Mouse (Mus musculus) embryo, embryonic 11.5 days (tissue): ENCODE measurements around the gene Grid1.

Experiments used
- DNase-seq: peaks from one replicate; pipeline ENCODE4 v3.0.0-alpha.2; 2012; ENCODE audit warnings: low read depth, low spot score

Grid1 gene

DNA sequence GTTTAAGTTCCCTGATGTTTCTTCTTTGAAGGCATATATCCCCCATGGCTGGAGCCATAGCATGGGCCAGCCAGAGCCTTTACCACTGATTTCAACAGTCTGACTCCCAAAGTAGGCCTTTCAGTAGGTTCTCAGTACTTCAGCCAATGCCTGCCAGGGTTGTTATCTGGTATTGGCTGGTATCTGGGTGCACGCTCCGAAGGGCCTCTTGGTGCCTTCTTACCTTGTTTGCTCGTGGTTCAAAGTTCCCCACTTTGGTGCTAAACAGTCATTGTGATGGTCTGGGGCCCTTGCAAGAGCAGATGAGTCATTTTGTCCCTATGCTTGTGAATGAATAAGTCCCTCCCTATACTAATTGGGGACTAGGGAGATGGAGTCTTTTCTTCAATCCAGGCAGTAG lies 377.5 kb downstream of the Grid1 start:
- no peak for DNase-seq

GRCm38 (mm10) chr14:35198447-35198846 lies 378.5 kb downstream of the Grid1 start:
- no peak for DNase-seq

GRCm38 (mm10) chr14:35198899-35199298 lies 379.0 kb downstream of the Grid1 start:
- DNase-seq, result no peak

GRCm38 (mm10) chr14:35209444-35209843 lies 389.5 kb downstream of the Grid1 start:
- DNase-seq, result no peak

GRCm38 (mm10) chr14:35219021-35219420 lies 399.1 kb downstream of the Grid1 start:
- DNase-seq, result no peak

DNA sequence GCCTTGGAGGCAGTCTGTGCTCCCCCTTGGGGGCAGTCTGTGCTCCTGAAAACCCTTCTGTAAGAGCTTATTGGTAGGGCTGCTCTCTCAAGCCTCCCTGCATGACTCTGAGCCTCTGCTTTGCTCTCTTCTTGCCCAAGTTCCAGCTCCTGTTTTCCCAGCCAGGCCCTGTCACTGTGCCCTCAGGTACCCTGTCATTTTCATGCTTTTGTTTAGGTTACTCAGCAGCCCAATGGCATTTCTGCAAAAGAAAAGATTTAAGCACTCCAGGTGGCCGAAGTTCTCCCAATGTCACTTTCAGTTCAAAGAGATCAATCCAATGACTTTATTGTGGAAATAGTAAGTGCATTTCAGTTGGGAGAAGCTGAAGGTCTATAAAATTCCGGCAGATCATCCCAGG lies 402.3 kb downstream of the Grid1 start:
- DNase-seq, result no peak

DNA sequence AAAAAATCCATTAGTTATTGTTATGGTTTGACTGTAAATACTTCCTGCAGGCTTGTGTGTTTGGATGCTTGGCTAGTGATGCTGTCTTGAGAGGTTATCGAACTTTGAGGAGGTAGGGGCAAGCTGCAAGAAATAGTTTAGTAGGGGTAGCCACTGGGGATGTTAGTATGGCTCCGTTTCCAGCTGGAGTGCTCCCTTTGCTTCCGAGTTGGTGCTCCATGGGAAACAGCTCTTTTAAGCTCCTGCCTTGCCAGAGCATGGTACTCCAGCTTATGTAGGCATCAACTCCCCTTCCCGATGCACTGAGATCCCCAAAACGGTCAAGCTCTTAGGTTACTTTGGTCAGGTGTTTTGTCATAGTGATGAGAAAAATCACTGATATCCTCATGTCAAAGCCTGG lies 407.7 kb downstream of the Grid1 start:
- no peak for DNase-seq

DNA sequence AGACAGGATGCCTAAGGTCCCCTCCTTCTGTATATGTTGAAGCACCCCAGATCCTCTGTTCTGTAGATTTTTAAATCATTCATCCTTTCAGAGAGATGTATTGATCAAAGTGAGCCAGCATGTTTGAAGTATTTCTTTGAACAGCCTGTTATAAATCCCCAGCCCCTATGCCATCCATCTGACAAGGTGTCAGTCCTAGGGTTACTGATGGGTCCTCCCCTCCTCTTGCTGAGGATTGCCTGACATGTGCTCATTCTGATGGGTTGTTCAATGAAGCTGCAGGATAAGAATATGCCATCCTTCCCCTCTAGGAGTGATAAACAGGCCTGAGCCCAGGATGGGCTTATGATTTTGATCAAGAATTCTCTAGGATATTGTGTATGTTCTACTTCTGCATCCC lies 411.5 kb downstream of the Grid1 start:
- DNase-seq, result no peak

DNA sequence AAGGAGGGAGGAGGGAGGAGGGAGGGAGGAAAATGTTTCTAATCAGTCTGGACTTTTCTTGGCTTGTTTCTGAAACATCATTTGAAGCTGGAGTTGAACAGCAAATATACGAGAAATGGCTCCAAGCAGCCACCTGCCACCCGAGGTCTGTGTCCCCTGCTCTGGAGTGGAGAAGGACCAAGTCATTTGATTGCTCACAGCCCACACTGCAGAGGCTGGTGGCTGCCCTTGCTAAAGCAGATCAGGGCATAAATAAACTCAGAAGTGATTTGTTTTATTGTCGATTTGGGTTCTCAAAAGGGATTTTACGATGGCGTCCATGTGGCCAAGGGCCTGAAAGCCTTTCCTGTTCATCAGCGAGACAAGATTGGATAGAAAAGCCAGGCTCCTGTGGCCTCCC lies 423.0 kb downstream of the Grid1 start:
- DNase-seq, result no peak

DNA sequence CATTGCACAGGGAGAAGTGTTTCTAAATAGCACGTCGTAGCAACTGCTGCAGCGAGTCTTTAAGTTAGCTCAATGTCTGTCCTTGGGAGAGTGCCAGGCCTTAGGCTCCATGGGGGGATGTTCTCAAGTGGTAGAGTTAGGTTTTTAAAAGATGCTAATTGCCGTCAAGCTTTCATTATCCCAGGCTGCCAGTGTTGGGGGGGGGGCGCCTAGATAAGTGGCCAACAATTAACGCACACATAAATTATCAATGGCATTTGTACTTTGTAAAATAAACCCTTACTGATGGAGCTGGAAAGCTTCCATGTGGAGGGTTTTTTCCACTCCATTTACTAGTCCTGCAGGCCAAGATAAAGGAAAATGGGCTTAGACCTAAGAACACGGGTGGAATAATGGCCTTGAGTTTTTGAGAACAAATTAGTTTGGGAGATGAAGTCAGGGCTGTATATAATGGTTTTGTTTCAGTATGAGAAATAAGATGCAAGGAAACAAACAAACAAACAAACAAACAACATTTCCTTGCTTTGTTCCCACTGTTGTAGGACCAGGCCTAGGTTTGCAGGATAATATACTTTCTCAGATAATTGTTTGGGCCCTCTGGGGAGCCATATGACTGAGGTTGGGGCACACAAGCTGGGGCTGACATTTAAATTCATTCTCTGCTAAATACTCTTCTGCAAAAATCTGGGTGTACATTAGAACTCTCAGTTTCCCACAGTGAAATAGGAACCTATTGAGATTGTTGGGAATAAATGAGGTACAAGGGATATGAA lies 425.1 kb downstream of the Grid1 start:
- no peak for DNase-seq

DNA sequence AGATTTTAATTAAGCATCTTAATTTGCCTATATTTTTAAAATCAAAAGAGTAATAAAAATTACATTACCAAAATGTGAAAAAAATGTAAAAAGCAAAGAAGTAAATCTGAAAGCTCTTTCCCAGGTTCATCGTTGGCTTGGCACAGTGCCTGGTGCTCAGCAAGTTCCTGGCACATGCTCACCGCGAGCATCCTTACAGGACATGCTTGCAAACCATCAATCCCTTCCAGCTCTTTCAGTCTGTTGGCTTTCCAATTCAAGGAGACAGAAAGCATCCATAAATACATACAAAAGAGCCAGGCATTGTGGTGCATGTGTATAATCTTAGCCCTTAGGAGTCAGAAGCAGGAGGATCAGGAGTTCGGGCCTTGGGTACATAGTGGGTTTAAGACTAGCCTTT lies 430.5 kb downstream of the Grid1 start:
- no peak for DNase-seq

DNA sequence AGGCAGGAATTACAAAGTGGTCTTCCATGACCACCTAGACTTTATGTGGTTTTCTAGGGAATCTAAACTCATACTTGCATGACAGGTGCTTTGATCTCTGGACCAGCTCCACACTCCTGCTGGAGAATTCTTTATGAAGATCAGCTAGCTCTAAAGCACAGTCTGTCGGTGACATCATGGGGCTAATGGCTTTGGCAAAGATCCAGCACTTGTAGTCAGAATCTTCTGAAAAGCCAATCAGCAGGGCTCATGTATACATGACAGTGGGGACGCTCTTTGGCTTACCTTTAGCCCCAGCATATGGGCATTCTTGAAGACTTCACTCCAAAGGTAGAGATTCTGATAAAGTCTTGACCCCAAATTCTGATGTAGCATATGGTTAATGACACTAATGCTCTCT lies 434.6 kb downstream of the Grid1 start:
- no peak for DNase-seq

GRCm38 (mm10) chr14:35270260-35270659 lies 450.4 kb downstream of the Grid1 start:
- no peak for DNase-seq

DNA sequence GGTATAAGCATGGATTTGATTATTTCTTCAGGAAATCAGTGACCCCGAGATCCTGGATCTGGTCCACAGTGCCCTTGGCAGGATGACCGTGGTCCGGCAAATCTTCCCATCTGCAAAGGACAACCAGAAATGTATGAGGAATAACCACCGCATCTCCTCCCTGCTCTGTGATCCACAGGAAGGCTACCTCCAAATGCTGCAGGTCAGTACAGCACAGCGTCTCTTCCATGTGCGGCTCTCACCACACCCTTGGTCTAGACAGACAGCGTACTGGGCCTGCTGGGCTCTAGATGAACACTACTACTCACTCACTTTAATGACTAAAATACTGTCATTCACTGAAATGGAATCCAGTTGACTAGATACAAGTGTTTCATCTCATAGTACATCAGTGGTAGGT lies 489.3 kb downstream of the Grid1 start:
- DNase-seq, result no peak

DNA sequence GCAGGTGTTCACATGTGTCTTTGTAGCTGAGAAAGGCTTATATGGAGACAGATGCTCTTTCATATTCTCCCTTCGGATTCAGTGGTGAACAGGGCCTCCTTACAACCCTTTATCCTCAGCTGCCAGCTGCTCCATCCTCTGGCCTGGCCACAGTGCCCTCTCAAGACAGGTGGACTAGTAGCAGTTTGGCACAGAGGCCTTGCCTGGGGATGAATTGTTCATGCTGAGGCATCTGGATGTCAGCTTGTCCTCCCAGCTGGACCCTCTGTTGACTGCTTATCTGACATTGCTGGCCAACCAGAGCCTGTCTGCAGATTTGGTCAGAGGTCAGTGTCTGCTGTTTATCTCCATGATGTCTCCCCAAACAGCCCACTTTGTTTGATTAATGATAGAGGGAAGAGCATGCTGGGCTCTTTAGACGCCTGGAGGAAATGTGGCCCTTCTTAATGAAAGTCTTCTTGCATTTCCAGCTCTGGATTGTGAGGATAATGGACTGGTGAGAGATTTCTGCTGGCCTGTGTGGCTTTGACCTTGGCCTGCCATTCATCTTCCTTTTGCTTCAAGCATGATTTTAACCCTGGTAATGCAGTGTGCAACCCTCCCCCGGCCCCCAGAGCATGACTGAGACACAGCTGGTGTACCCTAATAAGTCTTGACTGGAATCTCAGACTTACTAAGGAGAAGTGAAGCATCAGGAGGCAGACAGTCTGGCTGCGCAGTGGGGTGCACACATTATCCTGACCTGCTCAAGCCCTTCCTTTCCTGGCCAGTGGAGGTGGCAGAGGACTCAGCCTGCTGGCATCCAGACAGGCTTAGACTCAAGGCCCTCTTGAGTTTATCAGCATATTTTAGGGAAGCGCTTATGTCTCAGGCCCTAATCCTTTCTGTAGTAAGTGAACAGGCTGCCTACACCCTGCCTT lies 493.7 kb downstream of the Grid1 start:
- peak; percentile 11 for DNase-seq

GRCm38 (mm10) chr14:35326306-35326705 lies 506.4 kb downstream of the Grid1 start:
- DNase-seq, result peak; percentile 11

DNA sequence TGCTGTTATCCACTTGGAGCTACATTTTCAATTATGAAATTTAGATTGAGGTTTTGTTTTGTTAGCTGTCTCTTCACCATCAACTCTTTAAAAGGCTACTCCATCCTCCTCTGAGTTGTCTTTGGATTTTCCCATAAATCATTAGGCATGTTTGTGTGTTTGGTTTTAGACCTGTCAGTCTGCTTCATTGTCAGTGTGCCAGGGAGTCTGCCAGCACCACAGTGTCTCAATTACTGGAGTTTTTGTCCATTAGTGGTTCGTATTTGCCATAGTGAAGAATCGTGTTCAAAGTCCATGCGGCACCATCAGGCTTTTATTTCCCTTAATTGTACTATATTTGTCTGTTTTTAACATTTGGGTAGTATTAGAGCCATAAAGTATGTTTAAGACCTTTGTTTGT lies 516.7 kb downstream of the Grid1 start:
- DNase-seq, result no peak

DNA sequence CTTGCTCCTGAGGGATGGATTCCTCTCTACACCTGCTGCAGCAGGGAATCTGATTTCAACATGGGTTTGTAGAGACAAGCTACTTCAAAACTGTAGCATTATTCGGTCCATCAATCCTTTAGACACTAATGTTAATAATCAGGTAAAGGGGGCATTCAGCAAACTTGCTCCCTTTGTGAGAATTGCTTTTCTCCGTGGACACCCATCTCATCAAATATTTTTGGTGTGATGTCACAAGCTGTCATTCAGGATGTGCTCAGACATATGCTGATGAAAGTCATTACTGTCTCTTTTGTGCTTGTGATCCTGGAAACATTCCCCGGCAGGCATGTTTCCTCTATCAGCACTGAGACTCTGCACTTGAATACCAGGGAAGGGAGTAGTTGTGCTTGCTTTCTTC lies 536.1 kb downstream of the Grid1 start:
- DNase-seq, result no peak

- DNase-seq, result no peak
Measured at GRCm38 (mm10) chr14:35356480-35357085, 536.7 kb downstream of the Grid1 start.

DNA sequence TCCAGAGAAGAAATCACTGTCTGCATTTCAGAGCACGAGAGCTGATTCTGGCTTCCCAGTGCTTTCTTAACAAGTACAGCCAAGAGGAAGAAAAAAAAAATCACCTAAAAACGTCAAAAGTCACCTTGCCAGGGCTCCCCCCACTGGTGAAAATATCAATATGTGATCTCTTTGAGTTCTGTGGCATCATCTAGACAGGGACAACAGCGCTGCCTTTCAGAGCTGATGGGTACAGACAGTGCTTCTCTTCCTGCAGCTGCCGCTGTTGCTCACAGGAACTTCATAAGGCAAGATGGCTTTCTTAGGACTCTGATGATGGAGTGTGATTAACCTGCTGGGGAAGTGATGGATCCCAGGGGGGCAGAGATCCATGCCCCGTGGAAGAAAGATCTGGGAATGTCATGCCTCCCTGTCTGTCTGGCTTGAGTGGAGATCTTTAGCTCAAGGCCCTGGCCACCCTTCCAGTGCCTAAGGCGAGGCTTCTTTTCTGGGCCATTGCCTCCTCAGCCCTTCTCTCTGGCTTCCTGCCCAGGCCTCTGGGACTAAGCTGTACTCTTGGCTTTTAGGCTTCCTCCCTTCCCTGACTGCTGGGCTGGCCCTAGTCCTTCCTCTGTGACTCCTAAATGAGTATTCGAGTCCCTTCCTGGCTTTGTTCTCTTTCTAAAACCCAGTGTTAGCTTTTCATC lies 538.4 kb downstream of the Grid1 start:
- DNase-seq, result no peak

GRCm38 (mm10) chr14:35365177-35365944 lies 545.5 kb downstream of the Grid1 start:
- DNase-seq, result no peak
